Mouse (Mus musculus) liver, embryonic 14.5 days (tissue): ENCODE data around the gene Fzd10. TPM values are rescaled to one million over a fixed set of nuclear protein-coding genes. Genes with fewer than 3 reads are reported as not detected.

Experiments
- ATAC-seq: fragments of 200-750 bp; cut with Nextera tagmentation; 2 replicates; pipeline ENCODE4 v1.8.0; 2017; ENCODE audit warnings: moderate number of reproducible peaks, mild to moderate bottlenecking, moderate library complexity; ENCODE audit not compliant: insufficient read depth
- DNase-seq, 3 experiments: peaks; one replicate each; pipeline ENCODE4 v3.0.0-alpha.2; 2012 to 2013; ENCODE audit warnings: low read depth in 3 of 3, low spot score in 3 of 3
- H3K27ac ChIP-seq: fragments of 300-500 bp; sonication (generic); 2 replicates; pipeline ENCODE4 v1.5.1; 2014; ENCODE audit warnings: moderate library complexity, mild to moderate bottlenecking, control low read depth, inconsistent platforms
- H3K27me3 ChIP-seq: fragments of 300-500 bp; sonication (generic); 2 replicates; pipeline ENCODE4 v1.6.1; 2014; ENCODE audit warnings: mild to moderate bottlenecking, low read length, moderate library complexity; ENCODE audit not compliant: control insufficient read depth, insufficient read depth
- H3K36me3 ChIP-seq: fragments of 300-500 bp; sonication (generic); replicated peaks from 2 replicates; pipeline ENCODE4 v1.6.1; 2014; ENCODE audit warnings: low read depth; ENCODE audit not compliant: control insufficient read depth, insufficient read depth
- H3K4me1 ChIP-seq, 2 experiments: fragments of 200-500 bp in 1 of 2; fragments of 300-500 bp in 1 of 2; sonication (generic) in 1 of 2; replicated peaks; 2 replicates each; pipeline ENCODE4 v1.6.1; 2012 to 2014; ENCODE audit warnings: antibody characterized with exemption in 1 of 2, inconsistent platforms in 1 of 2, low read length in 1 of 2; ENCODE audit not compliant: control insufficient read depth in 2 of 2, insufficient read depth in 2 of 2
- H3K4me2 ChIP-seq: fragments of 300-500 bp; sonication (generic); 2 replicates; pipeline ENCODE4 v1.6.1; 2014; ENCODE audit warnings: low read depth, mild to moderate bottlenecking, control low read depth, moderate library complexity
- H3K4me3 ChIP-seq, 2 experiments: fragments of 200-500 bp in 1 of 2; fragments of 300-500 bp in 1 of 2; sonication (generic) in 1 of 2; 2 replicates each; pipeline ENCODE4 v1.5.1; 2012 to 2014; ENCODE audit warnings: low read depth in 2 of 2, low read length in 2 of 2, mild to moderate bottlenecking in 2 of 2, control low read depth in 1 of 2, inconsistent platforms in 1 of 2, moderate library complexity in 1 of 2; ENCODE audit not compliant: insufficient read depth in 1 of 2
- H3K9ac ChIP-seq: fragments of 300-500 bp; sonication (generic); replicated peaks from 2 replicates; pipeline ENCODE4 v1.6.1; 2014; ENCODE audit warnings: mild to moderate bottlenecking, control low read depth, moderate library complexity
- H3K9me3 ChIP-seq: fragments of 300-500 bp; sonication (generic); 2 replicates; pipeline ENCODE4 v1.6.1; 2016; ENCODE audit warnings: low read length, mixed read lengths; ENCODE audit not compliant: control insufficient read depth
- CTCF ChIP-seq: IDR thresholded peaks from 2 replicates; pipeline ENCODE4 v1.5.1; 2016; ENCODE audit warnings: antibody characterized with exemption, low read depth, control low read depth
- EP300 ChIP-seq: IDR thresholded peaks from 2 replicates; pipeline ENCODE4 v1.6.1; 2016; ENCODE audit warnings: antibody characterized with exemption, low read depth
- WGBS: fragments of 180-500 bp; shearing (Covaris S2); extraction: QIAGEN DNeasy Blood & Tissue Kit; methylation state at CpG from one replicate; pipeline ENCODE4 v1.1.7; 2014; ENCODE audit not compliant: insufficient replicate concordance; 5-methylcytosine and 5-hydroxymethylcytosine counted together
- polyA plus RNA-seq, 2 experiments: library from polyadenylated mRNA; depleted of rRNA in 1 of 2; stranded (reverse) in 1 of 2; unstranded in 1 of 2; fragments of >200 nt; fragmentation: Nextera tagmentation in 1 of 2; extraction: Ambion mirVana in 1 of 2; gene quantifications; 2 replicates each; pipeline versions ENCODE4 v1.2.1 to v1.2.3; 2012 to 2014

The Fzd10 gene
- polyA plus RNA-seq (2012; rRNA removed) (0.01 and 0.02 TPM in 2 replicates), polyA plus RNA-seq (2014; fragmentation: Nextera tagmentation; extraction: Ambion mirVana) (not detected in 2 replicates)

DNA sequence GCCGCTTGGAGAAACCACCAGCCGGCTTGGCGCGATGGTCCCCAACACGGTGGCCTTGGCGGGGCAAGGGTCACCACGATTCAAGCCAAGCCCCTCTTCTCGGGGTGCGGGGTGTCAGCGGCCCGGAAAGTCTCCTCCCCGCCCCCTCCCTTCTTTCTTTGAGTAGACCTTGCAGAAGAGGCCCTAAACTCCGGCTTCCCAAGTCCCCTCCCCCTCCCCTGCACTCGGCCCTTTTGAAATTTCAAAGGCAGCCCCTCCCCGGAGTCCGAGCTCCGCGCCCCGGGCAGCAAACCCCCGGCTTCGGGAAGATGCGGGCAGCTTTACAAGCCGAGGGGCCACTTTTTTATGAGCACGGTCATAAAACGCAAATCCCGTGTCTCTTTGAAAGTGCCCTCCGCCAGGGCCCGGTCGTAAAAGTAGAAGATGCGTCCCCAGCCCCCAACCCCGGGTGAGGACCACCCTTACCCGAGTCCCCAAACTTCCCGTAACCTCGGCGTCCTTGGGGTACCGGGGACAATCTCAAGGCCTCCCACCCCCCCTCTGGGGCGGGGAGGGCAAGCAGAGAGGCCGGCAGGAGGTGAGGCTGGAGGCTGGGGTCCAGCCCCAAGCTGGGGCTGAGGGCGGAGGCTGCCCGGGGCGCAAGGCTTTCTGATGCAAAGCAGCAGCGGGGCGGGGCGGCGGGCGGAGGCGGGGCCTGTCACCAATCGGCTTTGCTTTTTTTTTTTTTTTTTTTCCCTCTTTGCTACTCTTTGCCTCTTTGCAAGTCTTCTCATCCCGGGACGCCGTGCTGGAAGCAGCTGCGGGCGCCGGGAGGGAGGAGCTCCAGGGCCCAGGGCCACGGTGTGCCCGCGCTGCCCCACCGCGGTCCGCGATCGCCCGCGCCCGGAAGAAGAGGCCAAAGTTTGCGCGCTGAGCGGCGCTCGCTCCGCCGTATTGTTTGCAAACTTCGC, at the start of gene Fzd10:
Gene Fzd10 (plus strand): TSS at position 773 of the 950 bp plus-strand sequence.
- Histone ChIP-seq H3K4me2 (peak within 1 kb of the TSS; percentile 50), H3K4me1 (no peaks in the 10 kb centered on the region), H3K36me3 (no peaks in the 10 kb centered on the region), H3K9ac (no peak within 1 kb of the TSS), H3K27me3 (peaks cover 64% of the 10 kb centered on the region), H3K9me3 (no peaks in the 10 kb centered on the region), H3K4me3 (peak within 1 kb of the TSS; percentile 20 to 48; a peak in 3 of 4 replicates), H3K27ac (no peak within 1 kb of the TSS)
- WGBS: 2% methylated on average over 67 of the region's 73 CpGs
- DNase-seq (no peak), ATAC-seq (no peak)
- TF ChIP-seq CTCF (no peak), EP300 (no peak)

DNA sequence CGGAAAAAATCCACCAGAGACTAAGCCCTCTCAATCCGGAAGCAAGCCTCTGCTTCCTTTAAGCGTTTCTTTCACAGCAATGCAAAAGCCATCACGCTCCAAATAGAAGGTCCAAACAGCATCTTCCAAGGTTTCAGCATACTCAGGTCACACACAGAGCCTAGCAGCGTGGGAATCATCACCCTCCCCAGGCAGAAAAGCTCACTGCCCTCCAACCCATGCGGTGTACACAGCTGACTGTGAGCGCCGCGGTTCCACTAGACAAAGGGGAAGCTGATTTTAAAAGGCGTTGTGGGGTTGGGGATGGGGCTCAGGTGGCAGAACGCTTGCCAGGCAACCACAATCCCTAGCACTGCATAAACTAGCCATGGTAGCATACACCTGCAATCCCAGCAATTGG, 49.2 kb upstream of the Fzd10 start:
- Histone ChIP-seq H3K4me2 (no peak overlapping the region), H3K36me3 (no peaks in the 10 kb centered on the region), H3K4me1 (no peaks in the 10 kb centered on the region), H3K9me3 (no peaks in the 10 kb centered on the region), H3K9ac (no peak overlapping the region), H3K27ac (no peak overlapping the region), H3K27me3 (peaks cover 4% of the 10 kb centered on the region), H3K4me3 (no peak overlapping the region)
- WGBS: 3% methylated on average over 11 of the region's 11 CpGs
- DNase-seq (no peak), ATAC-seq (no peak)
- TF ChIP-seq EP300 (no peak), CTCF (no peak)

DNA sequence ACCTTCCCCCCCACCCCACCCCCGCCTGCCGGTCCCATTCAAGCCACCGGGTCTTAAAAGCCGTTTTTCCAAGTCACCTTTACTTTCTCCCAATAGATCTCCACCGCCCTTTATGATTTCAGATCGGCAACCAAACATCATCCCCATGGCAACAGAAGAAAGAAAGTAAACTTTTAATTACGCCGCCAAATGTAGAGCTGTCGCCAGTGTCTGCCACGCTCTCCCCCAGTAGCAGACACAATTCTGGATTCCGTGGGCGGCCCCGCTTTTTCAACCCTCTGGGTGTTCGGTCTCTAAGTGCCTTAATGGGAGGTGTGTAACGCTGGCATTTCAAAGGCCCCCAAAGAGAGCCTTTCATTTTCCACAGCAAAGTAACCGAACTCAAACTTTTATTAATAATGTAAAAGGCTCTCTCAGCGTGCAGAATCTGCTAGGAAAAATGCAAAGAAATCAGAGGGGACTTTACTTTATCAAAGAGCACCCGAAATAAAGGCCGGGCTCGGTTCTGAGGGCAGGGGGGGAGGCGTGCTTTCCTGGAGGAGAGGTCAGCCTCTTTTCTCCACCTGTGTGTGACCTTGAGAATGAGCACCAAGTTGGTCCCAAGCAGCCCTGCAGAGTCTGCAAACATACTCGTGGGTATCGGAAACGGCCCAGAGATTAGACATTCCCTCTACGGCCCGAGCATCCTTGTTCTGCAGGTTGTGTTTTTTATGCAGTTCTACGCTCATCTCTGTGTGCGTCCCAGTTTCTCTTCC, 48.3 kb upstream of the Fzd10 start:
- Histone ChIP-seq H3K4me2 (no peak overlapping the region), H3K4me1 (no peaks in the 10 kb centered on the region), H3K4me3 (no peak overlapping the region), H3K27ac (no peak overlapping the region), H3K9ac (no peak overlapping the region), H3K36me3 (no peaks in the 10 kb centered on the region), H3K9me3 (no peaks in the 10 kb centered on the region), H3K27me3 (peaks cover 4% of the 10 kb centered on the region)
- 16% methylated on average over 28 of the region's 28 CpGs for WGBS
- no peak for ATAC-seq
- TF ChIP-seq EP300: no peak
- no peak for TF ChIP-seq CTCF
- DNase-seq: no peak

DNA sequence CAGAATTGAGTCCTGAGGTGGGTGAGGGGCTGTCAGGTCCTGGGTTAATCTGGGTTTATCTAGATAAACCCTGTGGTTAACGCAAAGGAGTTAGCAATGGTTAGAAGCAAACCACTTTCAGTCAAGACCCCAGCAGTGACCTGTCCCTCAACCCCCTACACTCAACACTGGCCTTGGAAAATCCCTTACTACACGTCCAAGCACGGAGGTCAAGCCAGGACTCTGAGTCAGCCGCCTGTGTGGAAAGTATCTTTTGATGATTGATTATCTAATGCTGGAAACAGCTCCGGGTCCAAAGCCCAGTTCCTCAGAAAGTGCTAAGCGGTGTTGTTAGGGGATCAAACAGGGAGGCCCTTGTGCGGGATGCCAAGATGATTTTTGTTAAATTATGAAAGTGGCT, 42.5 kb upstream of the Fzd10 start:
- 19% methylated on average over 7 of the region's 7 CpGs for WGBS
- no peak overlapping the region for H3K4me2 ChIP-seq
- no peak overlapping the region for H3K4me3 ChIP-seq
- no peaks in the 10 kb centered on the region for H3K27me3 ChIP-seq
- no peak overlapping the region for H3K9ac ChIP-seq
- no peak for DNase-seq
- H3K27ac ChIP-seq: no peak overlapping the region
- H3K9me3 ChIP-seq: no peaks in the 10 kb centered on the region
- no peak for TF ChIP-seq CTCF
- TF ChIP-seq EP300: no peak
- no peak for ATAC-seq
- no peaks in the 10 kb centered on the region for H3K36me3 ChIP-seq
- H3K4me1 ChIP-seq: no peaks in the 10 kb centered on the region

DNA sequence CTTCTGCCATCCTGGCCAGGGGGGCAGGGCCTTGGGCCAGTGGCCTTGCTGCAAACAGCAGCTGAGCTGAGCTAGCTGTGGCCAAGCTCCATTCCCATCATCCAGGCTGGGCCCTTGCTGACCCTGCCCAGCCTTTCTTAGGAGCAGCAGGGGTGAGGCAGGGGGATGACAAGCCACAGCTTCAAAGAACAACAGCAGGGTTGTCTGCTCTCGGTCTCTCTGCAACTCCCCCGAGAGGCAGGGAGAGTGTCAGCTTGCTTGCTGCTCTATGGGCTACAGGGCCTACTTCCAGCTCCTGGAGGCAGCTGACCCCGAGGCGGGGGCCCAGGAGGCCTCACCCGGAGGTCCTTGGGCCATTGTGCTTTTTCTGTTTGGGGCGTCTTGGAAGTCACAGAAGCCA, 33.3 kb upstream of the Fzd10 start:
- 52% methylated on average over 6 of the region's 6 CpGs for WGBS
- ATAC-seq: no peak

More for the DNA sequence above, 33.3 kb upstream of the Fzd10 start:
- no peak for DNase-seq
- H3K27ac ChIP-seq: no peak overlapping the region
- no peak overlapping the region for H3K9ac ChIP-seq
- no peaks in the 10 kb centered on the region for H3K27me3 ChIP-seq
- TF ChIP-seq EP300: no peak
- no peak for TF ChIP-seq CTCF
- no peaks in the 10 kb centered on the region for H3K36me3 ChIP-seq
- no peaks in the 10 kb centered on the region for H3K4me1 ChIP-seq
- H3K4me2 ChIP-seq: no peak overlapping the region
- no peaks in the 10 kb centered on the region for H3K9me3 ChIP-seq
- H3K4me3 ChIP-seq: no peak overlapping the region
